Mouse (Mus musculus): ENCODE results near the gene Arhgap45. TPM values are rescaled to one million over a fixed set of nuclear protein-coding genes. Genes with fewer than 3 reads are reported as not detected.

Arhgap45 gene
- total RNA-seq, 2 experiments from 2014 or later, result 7.1 to 8.5 TPM

- DNase-seq (ENCODE audit: low spot score in 2 of 2), result no peak
Measured at GRCm38 (mm10) chr10:80014484-80015290, 1.8 kb upstream of the Arhgap45 start.

DNA sequence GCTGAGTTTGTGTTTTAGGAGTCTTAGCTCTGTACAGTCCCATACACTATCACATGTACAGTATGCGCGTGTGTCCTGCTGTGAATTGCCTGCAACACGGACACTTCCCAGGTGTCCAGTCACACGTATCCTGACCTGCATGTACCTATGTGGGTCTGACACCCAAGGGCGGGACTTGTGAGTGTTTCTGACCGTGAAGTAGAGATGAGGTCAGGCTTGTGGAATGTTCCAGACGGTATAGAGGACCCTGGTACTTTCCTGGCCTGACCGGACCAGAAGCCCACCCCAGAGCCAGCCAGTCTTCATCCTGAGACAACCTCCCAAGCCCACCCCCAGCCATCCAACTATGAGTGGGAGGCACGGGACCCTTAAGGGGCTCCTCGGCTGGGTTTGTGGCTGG is 870 bp upstream of the Arhgap45 start:
- DNase-seq (ENCODE audit: low spot score in 2 of 2), result no peak

DNA sequence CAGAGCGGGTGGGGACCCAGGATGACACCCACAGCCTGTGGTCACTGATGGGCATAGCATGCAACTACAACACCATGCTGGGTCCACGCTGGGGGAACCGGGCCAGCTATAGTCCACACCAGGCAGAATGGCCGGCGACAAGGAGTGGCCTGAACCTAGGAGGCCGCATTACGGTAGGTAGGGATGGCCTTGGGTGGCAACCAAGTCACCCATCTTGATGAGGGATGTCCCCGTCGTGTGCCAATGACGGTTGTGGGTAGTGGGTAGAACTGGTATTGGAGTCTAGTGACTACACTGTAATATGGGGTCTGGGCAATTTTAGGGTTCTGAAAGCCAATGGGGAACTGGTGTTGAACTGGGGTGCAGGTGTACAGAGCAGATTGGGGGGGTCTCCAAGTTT is 478 bp downstream of the Arhgap45 start:
- no peak for DNase-seq (ENCODE audit: low spot score in 2 of 2)

DNA sequence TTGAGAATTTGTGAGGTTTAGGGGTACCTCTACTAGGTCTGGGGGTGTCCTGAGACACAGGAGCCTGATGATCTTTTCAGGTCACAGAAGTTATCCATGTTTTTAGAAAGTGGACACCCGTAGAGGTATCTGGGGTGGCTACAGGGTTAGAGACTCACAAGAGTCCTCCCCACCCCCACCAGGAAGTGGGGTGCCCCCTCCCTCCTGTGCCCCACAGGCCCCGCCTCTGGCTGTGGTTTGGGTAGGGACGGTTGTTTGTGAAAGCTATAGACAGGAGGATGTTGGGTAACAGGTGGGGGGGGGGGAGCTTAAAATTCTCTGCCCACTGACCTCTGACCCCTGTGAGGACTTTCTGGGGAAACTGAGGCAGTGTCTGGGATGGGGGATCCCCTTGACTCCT is 908 bp downstream of the Arhgap45 start:
- DNase-seq (ENCODE audit: low spot score in 2 of 2), result no peak

DNA sequence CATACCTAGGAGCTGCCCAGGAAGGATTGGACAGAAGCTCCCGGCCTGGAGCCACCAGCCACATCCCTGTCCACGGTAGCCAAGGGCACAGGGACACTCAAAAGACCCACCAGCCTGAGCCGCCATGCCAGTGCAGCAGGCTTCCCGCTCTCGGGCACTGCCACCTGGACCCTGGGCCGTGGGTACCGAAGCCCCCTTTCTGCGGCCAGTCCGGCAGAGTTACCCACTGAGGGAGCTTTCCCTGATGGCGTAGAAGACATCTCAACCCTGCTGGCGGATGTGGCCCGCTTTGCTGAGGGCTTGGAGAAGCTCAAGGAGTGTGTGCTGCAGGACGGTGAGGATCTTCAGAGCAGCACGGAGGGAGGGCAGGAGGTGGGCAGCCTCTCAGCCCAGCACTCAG is 1.3 kb downstream of the Arhgap45 start:
- no peak for DNase-seq (ENCODE audit: low spot score in 2 of 2)

- DNase-seq (ENCODE audit: low spot score in 2 of 2), result no peak
Measured at GRCm38 (mm10) chr10:80018739-80019297, 2.4 kb downstream of the Arhgap45 start.

- DNase-seq (ENCODE audit: low spot score in 2 of 2), result no peak
Measured at GRCm38 (mm10) chr10:80019471-80020131, 3.1 kb downstream of the Arhgap45 start.

DNA sequence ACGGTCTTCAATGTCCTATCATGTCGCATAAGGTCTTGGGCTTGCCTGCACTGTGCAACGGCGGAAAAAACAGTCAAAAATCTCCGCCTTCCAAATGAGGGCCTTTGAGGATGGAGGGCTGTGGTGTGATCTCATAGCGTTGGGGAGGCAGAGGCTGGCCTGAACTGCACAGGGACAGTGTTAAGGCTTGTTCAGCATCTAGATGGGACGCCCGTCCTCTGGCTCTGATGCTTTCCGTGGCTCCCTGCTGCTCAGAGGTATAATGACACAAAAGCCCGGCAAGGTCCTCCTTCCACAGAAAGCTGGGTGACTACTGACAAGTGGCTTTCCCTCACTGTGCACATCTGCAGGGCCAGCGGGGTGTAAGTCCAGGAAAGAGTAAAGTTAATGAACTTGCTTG is 3.7 kb downstream of the Arhgap45 start:
- no peak for DNase-seq (ENCODE audit: low spot score in 2 of 2)

GRCm38 (mm10) chr10:80020603-80021319 is 4.3 kb downstream of the Arhgap45 start:
- no peak for DNase-seq (ENCODE audit: low spot score in 2 of 2)

- DNase-seq (ENCODE audit: low spot score in 2 of 2), result no peak
Measured at GRCm38 (mm10) chr10:80021320-80021641, 4.8 kb downstream of the Arhgap45 start.

DNA sequence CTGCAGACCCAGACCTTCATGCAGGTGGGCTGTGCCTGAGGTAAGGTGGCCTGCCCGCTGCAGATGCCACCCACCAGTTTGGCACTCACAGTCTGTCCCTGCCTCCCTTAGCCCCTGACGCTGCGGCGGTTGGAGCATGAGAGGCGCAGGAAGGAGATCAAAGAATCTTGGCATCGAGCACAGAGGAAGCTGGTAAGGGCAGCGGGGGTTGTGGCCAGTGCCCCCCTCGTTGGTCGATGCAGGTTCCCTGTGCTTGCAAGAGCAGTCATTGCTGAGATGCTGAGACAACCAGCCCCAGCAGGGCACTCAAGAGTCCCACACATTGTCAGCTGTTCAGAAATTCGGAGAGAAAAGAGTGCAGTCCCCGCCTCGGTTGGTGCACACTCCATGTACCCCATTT is 5.7 kb downstream of the Arhgap45 start:
- DNase-seq (ENCODE audit: low spot score in 2 of 2), result no peak

GRCm38 (mm10) chr10:80022806-80023205 is 6.4 kb downstream of the Arhgap45 start:
- DNase-seq (ENCODE audit: low spot score in 2 of 2), result no peak

- no peak for DNase-seq (ENCODE audit: low spot score in 2 of 2)
Measured at GRCm38 (mm10) chr10:80023758-80024157, 7.3 kb downstream of the Arhgap45 start.

- DNase-seq (ENCODE audit: low spot score in 2 of 2), result no peak
Measured at GRCm38 (mm10) chr10:80024229-80025043, 8.0 kb downstream of the Arhgap45 start.

GRCm38 (mm10) chr10:80025044-80025347 is 8.5 kb downstream of the Arhgap45 start:
- DNase-seq (ENCODE audit: low spot score in 2 of 2), result no peak

DNA sequence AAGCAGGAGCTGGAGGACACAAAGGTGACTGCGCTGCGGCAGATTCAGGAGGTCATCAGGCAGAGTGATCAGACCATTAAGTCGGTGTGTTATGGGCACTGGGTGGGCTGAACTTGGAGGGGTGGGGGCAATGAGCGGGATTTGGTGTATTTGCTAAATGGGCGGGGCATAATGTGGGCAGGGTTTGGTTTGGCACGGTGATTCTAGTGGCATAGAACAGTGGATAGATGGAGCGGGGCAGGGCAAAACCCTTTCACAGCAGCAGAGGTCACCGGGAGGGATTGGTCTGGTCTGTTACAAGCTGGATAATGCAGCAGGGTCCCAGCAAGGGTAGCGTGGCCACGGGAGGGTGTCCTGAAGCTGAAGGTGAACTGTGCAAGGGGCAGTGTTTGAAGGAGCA is 9.0 kb downstream of the Arhgap45 start:
- DNase-seq (ENCODE audit: low spot score in 2 of 2), result no peak

GRCm38 (mm10) chr10:80025889-80026288 is 9.4 kb downstream of the Arhgap45 start:
- DNase-seq (ENCODE audit: low spot score in 2 of 2), result no peak

DNA sequence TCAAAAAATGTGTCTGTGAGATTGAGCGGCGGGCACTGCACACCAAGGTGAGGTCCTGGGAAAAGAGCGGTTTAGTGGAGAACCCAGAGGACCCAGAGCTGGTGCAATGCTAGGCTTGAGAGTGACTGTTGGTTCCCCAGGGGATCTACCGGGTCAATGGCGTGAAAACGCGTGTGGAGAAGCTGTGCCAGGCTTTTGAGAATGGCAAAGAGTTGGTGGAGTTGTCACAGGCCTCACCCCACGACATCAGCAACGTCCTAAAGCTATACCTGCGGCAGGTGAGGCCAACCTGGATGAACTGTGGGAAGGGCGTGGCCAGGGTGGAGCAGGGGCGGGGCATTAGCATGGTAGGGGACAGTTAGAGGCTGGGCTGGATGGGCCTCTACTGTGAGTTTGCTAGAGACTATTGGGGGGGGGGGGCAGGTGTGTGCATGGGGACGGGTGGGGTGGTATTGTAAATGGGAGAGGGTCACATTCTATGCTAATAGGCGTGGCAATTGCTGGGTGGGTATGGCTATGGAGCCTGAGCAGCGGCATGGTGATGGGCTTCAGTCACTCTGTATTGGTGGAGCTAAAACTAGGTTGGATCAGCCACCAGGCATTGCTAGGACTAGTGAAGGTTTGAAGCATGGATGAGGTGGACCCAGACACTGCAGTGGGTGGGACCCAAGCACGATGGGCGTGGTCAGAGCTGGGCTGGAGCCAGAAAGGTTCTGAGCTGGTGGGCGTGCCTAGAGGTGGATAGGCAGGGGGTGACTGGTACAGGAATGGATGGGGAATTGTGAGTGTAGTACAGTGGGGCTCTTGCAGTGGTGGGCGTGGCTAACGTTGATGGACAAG is 11.4 kb downstream of the Arhgap45 start:
- DNase-seq (ENCODE audit: low spot score in 2 of 2), result no peak

- no peak for DNase-seq (ENCODE audit: low spot score in 2 of 2)
Measured at GRCm38 (mm10) chr10:80028521-80028846, 12.0 kb downstream of the Arhgap45 start.

GRCm38 (mm10) chr10:80030191-80030590 is 13.7 kb downstream of the Arhgap45 start:
- DNase-seq (ENCODE audit: low spot score in 2 of 2), result no peak

Measured in adrenal gland, postnatal 4 days (tissue).